In the genomic region with DNA sequence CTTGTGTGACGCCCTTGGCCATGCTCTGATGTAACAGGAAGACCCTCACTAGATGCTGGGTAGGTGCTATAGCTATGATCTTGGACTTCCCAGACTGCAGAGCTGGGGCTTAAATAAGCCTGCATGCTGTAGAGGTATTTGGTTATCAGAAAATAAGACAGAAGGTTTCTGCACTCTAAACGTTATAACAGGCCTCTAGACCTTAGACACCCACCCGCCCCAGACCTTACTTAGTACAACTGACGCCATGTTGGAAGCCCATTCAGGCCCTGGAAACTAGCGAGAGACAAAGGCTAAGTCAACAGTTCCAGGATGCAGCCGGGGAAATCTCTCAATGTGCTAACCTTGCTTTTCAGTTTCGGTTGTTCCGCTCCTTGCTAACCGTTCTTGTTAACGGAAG, we compare ENCODE assay signal across 38 mouse cellular contexts. TPM values are rescaled to one million over a fixed set of nuclear protein-coding genes. Genes with fewer than 3 reads are reported as not detected.
"Had no signal": no experiment of that assay in that cellular context is flagged by ENCODE, and none has a peak within 500 bp of the region (broad histone marks: within the 10 kb centered on the region; RNA-seq: fewer than 3 reads in every experiment).

No protein-coding gene starts in this region.

- H3K36me3 ChIP-seq: heart, embryonic 12.5 days; hindbrain, embryonic 13.5 days; hindbrain, embryonic 15.5 days; intestine, embryonic 15.5 days; limb, embryonic 12.5 days; liver, embryonic 12.5 days had no signal

- H3K27ac ChIP-seq: hindbrain, embryonic 13.5 days; hindbrain, embryonic 15.5 days; hindbrain, postnatal 0 days; intestine, embryonic 15.5 days; layer of hippocampus, adult 2 months; left cerebral cortex, adult 2 months; limb, embryonic 10.5 days; limb, embryonic 12.5 days; liver, embryonic 12.5 days; liver, embryonic 14.5 days had no signal

- DNase-seq: forebrain, postnatal 0 days; gastrocnemius, postnatal 10 days; gastrocnemius, postnatal 36 days; heart, adult 18-20 months; heart, postnatal 10 days; kidney, adult 18-20 months; kidney, adult 8-10 months; kidney, postnatal 10 days; kidney, postnatal 25 days; kidney, postnatal 4 days; liver had no signal

- H3K4me2 ChIP-seq: heart, embryonic 12.5 days; hindbrain, embryonic 13.5 days; hindbrain, embryonic 15.5 days; intestine, embryonic 15.5 days; limb, embryonic 12.5 days; liver, embryonic 12.5 days had no signal

- H3K4me1 ChIP-seq: heart, embryonic 12.5 days; hindbrain, embryonic 15.5 days; intestine, embryonic 15.5 days; limb, embryonic 10.5 days; limb, embryonic 12.5 days had no signal

- H3K9me3 ChIP-seq: heart, embryonic 12.5 days; hindbrain, embryonic 13.5 days; hindbrain, embryonic 15.5 days; intestine, embryonic 15.5 days; limb, embryonic 10.5 days; limb, embryonic 12.5 days; liver, embryonic 12.5 days had no signal

- ATAC-seq: forebrain, postnatal 0 days; hindbrain, postnatal 0 days; inflammation-experienced regulatory T-cells, adult 6 months; intestine, embryonic 15.5 days; intestine, postnatal 0 days; liver, embryonic 12.5 days had no signal

- H3K4me3 ChIP-seq: heart, embryonic 12.5 days; hindbrain, embryonic 13.5 days; hindbrain, embryonic 15.5 days; intestine, embryonic 15.5 days; layer of hippocampus, adult 2 months; left cerebral cortex, adult 2 months; limb, embryonic 10.5 days; limb, embryonic 12.5 days; liver, embryonic 12.5 days had no signal

- H3K9ac ChIP-seq: forebrain, postnatal 0 days; heart, embryonic 12.5 days; hindbrain, embryonic 13.5 days; hindbrain, embryonic 15.5 days; intestine, embryonic 15.5 days; limb, embryonic 12.5 days; liver, embryonic 12.5 days; liver, embryonic 14.5 days had no signal

- H3K27me3 ChIP-seq: hindbrain, embryonic 13.5 days; hindbrain, embryonic 15.5 days; intestine, embryonic 15.5 days; limb, embryonic 12.5 days had no signal

RNA-seq across cellular contexts. Expression of gene 1700012B07Rik, which starts 44.2 kb away (rescaled TPM):
- total RNA-seq: forebrain, postnatal 0 days; gastrocnemius, adult 18-20 months; gastrocnemius, postnatal 10 days; gastrocnemius, postnatal 36 days; heart, adult 18-20 months; heart, adult 8-10 months; heart, postnatal 10 days; heart, postnatal 25 days; hematopoietic stem cell, adult 5-6 weeks; hindbrain, postnatal 0 days; layer of hippocampus, adult 2 months; layer of hippocampus, postnatal 10 days; layer of hippocampus, postnatal 25 days; left cerebral cortex, adult 2 months; left cerebral cortex, postnatal 14 days; left cerebral cortex, postnatal 36 days had no signal
- polyA plus RNA-seq: forebrain, postnatal 0 days; heart, embryonic 12.5 days; heart, embryonic 14.5 days; heart, embryonic 16.5 days; hindbrain, embryonic 11.5 days; hindbrain, embryonic 13.5 days; hindbrain, embryonic 15.5 days; hindbrain, postnatal 0 days; intestine, embryonic 15.5 days; intestine, postnatal 0 days; kidney, embryonic 14.5 days; kidney, embryonic 16.5 days; limb, embryonic 10.5 days; limb, embryonic 12.5 days; limb, embryonic 14.5 days; liver, embryonic 12.5 days had no signal
